Mouse (Mus musculus) ES-Bruce4 (cell line): ENCODE data around the gene C3ar1.

Experiments
- CTCF ChIP-seq: IDR thresholded peaks from one replicate; pipeline ENCODE4 v1.8.1; 2011; ENCODE audit warnings: low read depth, low read length
- EP300 ChIP-seq: IDR thresholded peaks from 2 replicates; pipeline ENCODE4 v1.6.1; 2011; ENCODE audit warnings: low read depth, low read length; ENCODE audit not compliant: insufficient read depth
- POLR2A ChIP-seq: IDR thresholded peaks from one replicate; pipeline ENCODE4 v1.8.1; 2011; ENCODE audit warnings: low read length; ENCODE audit not compliant: insufficient read depth

GRCm38 (mm10) chr6:122873871-122874719, 18.1 kb upstream of the C3ar1 start, which contains the start of gene Necap1:
- peak; percentile 34 for TF ChIP-seq POLR2A
- peak; percentile 77 for TF ChIP-seq CTCF
- no peak for TF ChIP-seq EP300
